12 mouse cellular contexts compared by ENCODE assay signal in the genomic region with DNA sequence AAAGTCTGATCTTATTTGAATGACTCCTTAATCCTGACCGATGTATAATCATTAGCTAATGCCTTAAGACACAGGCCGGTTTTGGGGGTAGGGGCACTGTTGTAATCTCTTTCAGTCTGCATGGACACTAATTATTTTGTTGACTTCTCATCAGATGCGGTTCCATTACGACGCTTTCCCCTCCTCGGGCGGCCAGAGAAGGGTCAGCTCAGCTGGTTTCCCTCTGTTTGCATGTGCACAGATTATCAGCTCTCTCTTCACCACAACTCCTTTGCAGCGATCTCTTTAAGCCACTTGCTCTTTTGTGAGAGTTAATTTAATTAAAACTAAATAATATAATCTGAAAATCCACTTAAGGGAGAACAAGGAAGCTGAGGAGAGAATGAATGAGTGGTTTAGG. TPM values are rescaled to one million over a fixed set of nuclear protein-coding genes. Genes with fewer than 3 reads are reported as not detected.
A peak's percentile ranks its signal among the peaks of the same experiment; 100 is the strongest.
DNase-seq lines count a peak whose midpoint lies in the region; ATAC-seq lines count a peak whose summit lies in the region.
"Had no signal": no experiment of that assay in that cellular context is flagged by ENCODE, and none has a peak within 500 bp of the region (broad histone marks: within the 10 kb centered on the region; RNA-seq: fewer than 3 reads in every experiment).

No protein-coding gene starts in this region.

- no peak overlapping the region for H3K4me2 ChIP-seq in embryonic facial prominence, embryonic 12.5 days (replicated peaks)
- H3K4me2 ChIP-seq in forebrain, embryonic 12.5 days = peak overlapping the region; percentile 51
- peak overlapping the region; percentile 57; the same call in 1 of the 2 replicates for H3K4me2 ChIP-seq in hindbrain, embryonic 15.5 days
- peak overlapping the region; percentile 51 for H3K4me2 ChIP-seq in neural tube, embryonic 12.5 days (replicated peaks)
- H3K4me2 ChIP-seq: heart, embryonic 15.5 days; liver, embryonic 11.5 days had no signal

- no peak for ATAC-seq in embryonic facial prominence, embryonic 12.5 days (ENCODE audit: insufficient number of reproducible peaks, insufficient read depth, low FRiP score, low TSS enrichment)
- ATAC-seq in forebrain, embryonic 12.5 days (ENCODE audit: low FRiP score) = no peak
- no peak for ATAC-seq in hindbrain, embryonic 15.5 days (ENCODE audit: low FRiP score, low read depth)
- ATAC-seq in neural tube, embryonic 12.5 days (ENCODE audit: low FRiP score, low read depth) = no peak
- ATAC-seq: intestine, embryonic 15.5 days; lung, postnatal 0 days had no signal

- H3K27me3 ChIP-seq in embryonic facial prominence, embryonic 12.5 days = no peaks in the 10 kb centered on the region
- no peaks in the 10 kb centered on the region for H3K27me3 ChIP-seq in forebrain, embryonic 12.5 days
- no peaks in the 10 kb centered on the region for H3K27me3 ChIP-seq in hindbrain, embryonic 15.5 days
- H3K27me3 ChIP-seq in neural tube, embryonic 12.5 days (replicated peaks) = no peaks in the 10 kb centered on the region
- H3K27me3 ChIP-seq: heart, embryonic 15.5 days; intestine, embryonic 15.5 days had no signal

- peaks cover 73% of the 10 kb centered on the region for H3K4me1 ChIP-seq in embryonic facial prominence, embryonic 12.5 days
- peaks cover 83% of the 10 kb centered on the region for H3K4me1 ChIP-seq in forebrain, embryonic 12.5 days
- H3K4me1 ChIP-seq in hindbrain, embryonic 15.5 days (replicated peaks) = peaks cover 58% of the 10 kb centered on the region
- H3K4me1 ChIP-seq in neural tube, embryonic 12.5 days = peaks cover 65% of the 10 kb centered on the region

- no peaks in the 10 kb centered on the region for H3K9me3 ChIP-seq in embryonic facial prominence, embryonic 12.5 days
- no peaks in the 10 kb centered on the region for H3K9me3 ChIP-seq in forebrain, embryonic 12.5 days
- H3K9me3 ChIP-seq in hindbrain, embryonic 15.5 days = no peaks in the 10 kb centered on the region
- no peaks in the 10 kb centered on the region for H3K9me3 ChIP-seq in neural tube, embryonic 12.5 days
- H3K9me3 ChIP-seq: heart, embryonic 15.5 days; intestine, embryonic 15.5 days had no signal

- 0 out of 2 replicates have a peak overlapping the region, but pooled peaks have one; percentile 86 for H3K27ac ChIP-seq in embryonic facial prominence, embryonic 12.5 days
- peak overlapping the region; percentile 97 for H3K27ac ChIP-seq in forebrain, embryonic 12.5 days
- H3K27ac ChIP-seq in hindbrain, embryonic 15.5 days (replicated peaks) = peak overlapping the region; percentile 83
- H3K27ac ChIP-seq in neural tube, embryonic 12.5 days = peak overlapping the region; percentile 60; the same call in 1 of the 2 replicates
- H3K27ac ChIP-seq: heart, embryonic 15.5 days had no signal

- peaks cover 9% of the 10 kb centered on the region for H3K36me3 ChIP-seq in embryonic facial prominence, embryonic 12.5 days
- H3K36me3 ChIP-seq in forebrain, embryonic 12.5 days (replicated peaks) = peaks cover 5% of the 10 kb centered on the region
- no peaks in the 10 kb centered on the region for H3K36me3 ChIP-seq in hindbrain, embryonic 15.5 days
- H3K36me3 ChIP-seq in neural tube, embryonic 12.5 days = peaks cover 7% of the 10 kb centered on the region
- H3K36me3 ChIP-seq: heart, embryonic 15.5 days; intestine, embryonic 15.5 days had no signal

- no peak overlapping the region for H3K9ac ChIP-seq in embryonic facial prominence, embryonic 12.5 days
- H3K9ac ChIP-seq in forebrain, embryonic 12.5 days = 0 out of 2 replicates have a peak overlapping the region, but pooled peaks have one; percentile 36
- no peak overlapping the region for H3K9ac ChIP-seq in hindbrain, embryonic 15.5 days
- H3K9ac ChIP-seq in neural tube, embryonic 12.5 days = no peak overlapping the region
- H3K9ac ChIP-seq: heart, embryonic 15.5 days; intestine, embryonic 15.5 days had no signal

- no peak for DNase-seq in MN1 (ENCODE audit: low spot score)
- no peak for DNase-seq in kidney, postnatal 4 days
- no peak for DNase-seq in kidney, postnatal 14 days

- 42% methylated on average over 8 of the region's 8 CpGs for WGBS in embryonic facial prominence, embryonic 12.5 days
- 6% methylated on average over 8 of the region's 8 CpGs for whole genome bisulfite sequencing in forebrain, embryonic 12.5 days
- WGBS in hindbrain, embryonic 15.5 days = 20% methylated on average over 8 of the region's 8 CpGs
- 31% methylated on average over 8 of the region's 8 CpGs for WGBS in neural tube, embryonic 12.5 days

- H3K4me3 ChIP-seq in embryonic facial prominence, embryonic 12.5 days = no peak overlapping the region
- no peak overlapping the region for H3K4me3 ChIP-seq in forebrain, embryonic 12.5 days (replicated peaks)
- no peak overlapping the region for H3K4me3 ChIP-seq in hindbrain, embryonic 15.5 days
- no peak overlapping the region for H3K4me3 ChIP-seq in neural tube, embryonic 12.5 days
- H3K4me3 ChIP-seq: erythroblast, embryonic 14.5 days; heart, embryonic 15.5 days; intestine, embryonic 15.5 days had no signal

RNA-seq across cellular contexts. Expression of a gene that starts 29.0 kb away (rescaled TPM):
- 37.1 and 37.3 TPM in 2 replicates for polyA plus RNA-seq in embryonic facial prominence, embryonic 12.5 days (2016; fragmentation: Nextera tagmentation; extraction: Ambion mirVana)
- 28.3 and 31.0 TPM in 2 replicates for polyA plus RNA-seq in forebrain, embryonic 12.5 days (2016; fragmentation: Nextera tagmentation; extraction: Ambion mirVana)
- polyA plus RNA-seq in hindbrain, embryonic 15.5 days (2015; fragmentation: Nextera tagmentation; extraction: Ambion mirVana) = 15.8 and 19.4 TPM in 2 replicates
- polyA plus RNA-seq in neural tube, embryonic 12.5 days (2016; fragmentation: Nextera tagmentation; extraction: Ambion mirVana) = 32.1 and 34.3 TPM in 2 replicates
- polyA plus RNA-seq: erythroblast, embryonic 14.5 days had no signal
